Mouse (Mus musculus): ENCODE data around the gene Cab39l.

DNA sequence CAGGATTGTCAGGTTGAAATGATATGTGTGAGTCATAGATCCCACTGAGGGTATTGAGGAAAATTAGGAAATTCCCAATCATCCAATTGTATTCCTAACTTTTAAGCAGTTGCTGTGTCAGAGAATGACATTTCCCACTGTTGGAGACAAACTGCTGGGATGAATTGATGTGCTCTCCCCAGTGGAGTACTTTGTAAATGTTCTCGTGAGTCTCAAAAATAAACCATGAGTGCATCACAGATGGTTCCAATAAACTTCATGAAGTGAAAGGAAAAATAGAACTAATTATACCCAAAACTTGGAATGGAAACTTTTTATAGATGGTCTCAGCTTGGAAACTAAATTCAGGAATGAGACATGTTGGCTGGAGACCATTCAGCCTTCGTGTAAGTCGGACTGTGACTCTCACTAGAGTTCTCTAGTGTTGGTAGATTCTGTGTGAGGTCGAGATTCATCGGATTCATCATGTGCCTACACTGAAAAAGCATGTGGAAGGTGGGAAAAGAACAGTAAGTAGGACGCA lies 73.2 kb downstream of the Cab39l start:
- TF ChIP-seq CTCF (IDR thresholded peaks at IDR 0.05) (no peak), POLR2A (IDR thresholded peaks at IDR 0.05; ENCODE audit: insufficient read depth, low read depth, low read length) (no peak)

Measured in heart, adult 2 months (tissue).